Mouse (Mus musculus): ENCODE data around the gene Gm43064. TPM values are rescaled to one million over a fixed set of nuclear protein-coding genes. Genes with fewer than 3 reads are reported as not detected.
A peak's percentile ranks its signal among the peaks of the same experiment; 100 is the strongest.

Gene Gm43064
- total RNA-seq, 2 experiments from 2014 or later: 0.20 to 0.21 TPM

DNA sequence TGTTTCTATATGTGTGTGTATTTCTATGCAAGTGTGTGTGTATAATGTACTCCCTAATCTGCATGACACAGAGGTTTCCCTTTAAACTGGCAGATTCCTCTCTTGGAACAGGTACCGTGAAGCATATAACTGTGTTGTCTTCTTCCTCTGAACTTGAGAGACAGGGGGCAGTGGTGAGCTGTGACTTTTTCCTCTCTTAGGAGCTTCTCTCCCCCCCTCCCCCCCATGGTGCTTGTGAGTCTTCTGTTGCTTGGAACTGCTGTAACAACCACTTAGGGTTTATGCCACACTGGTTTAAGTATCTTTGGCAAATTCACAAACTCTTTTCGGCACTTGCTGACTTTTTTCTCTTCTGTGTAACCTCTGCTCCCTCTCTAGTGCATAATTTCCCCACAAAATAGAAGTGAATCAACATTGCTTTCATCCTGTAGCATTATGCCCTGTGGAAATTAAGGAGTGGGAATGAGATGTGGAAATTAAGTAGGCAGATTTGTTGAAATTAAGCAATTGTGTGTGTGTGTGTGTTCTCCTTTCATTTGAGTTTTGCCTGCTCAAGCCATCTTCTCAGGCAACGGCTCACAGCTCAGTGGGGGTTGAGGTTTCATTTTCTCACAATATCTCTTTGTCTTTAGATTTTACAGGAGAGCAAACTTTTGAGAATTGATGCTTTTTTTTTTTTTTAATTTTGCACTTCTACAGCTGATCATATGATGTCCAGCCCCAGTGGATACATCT is 43.4 kb downstream of the Gm43064 start:
- DNase-seq (ENCODE audit: low spot score in 2 of 2): peak in 1 of 2 experiments; percentile 24

DNA sequence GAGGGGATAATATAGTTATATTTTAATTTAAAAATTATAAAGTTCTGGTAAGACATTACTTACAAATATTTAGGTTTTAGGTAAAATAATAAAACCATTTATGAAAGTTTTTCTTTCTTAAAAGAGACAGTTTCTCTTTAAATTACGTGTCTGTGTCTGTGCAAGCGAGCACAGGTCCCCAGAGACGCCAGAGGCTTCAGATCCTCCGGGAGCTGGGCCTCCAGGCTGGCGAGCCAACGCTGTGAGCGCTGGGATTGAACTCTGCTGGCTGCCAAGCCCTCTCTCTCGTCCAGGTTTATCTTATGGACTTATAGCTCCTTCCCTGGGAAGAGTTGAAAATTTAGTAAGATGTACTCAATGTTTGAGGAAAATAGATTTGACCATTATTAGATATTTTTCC is 44.4 kb downstream of the Gm43064 start:
- DNase-seq (ENCODE audit: low spot score in 2 of 2): no peak

DNA sequence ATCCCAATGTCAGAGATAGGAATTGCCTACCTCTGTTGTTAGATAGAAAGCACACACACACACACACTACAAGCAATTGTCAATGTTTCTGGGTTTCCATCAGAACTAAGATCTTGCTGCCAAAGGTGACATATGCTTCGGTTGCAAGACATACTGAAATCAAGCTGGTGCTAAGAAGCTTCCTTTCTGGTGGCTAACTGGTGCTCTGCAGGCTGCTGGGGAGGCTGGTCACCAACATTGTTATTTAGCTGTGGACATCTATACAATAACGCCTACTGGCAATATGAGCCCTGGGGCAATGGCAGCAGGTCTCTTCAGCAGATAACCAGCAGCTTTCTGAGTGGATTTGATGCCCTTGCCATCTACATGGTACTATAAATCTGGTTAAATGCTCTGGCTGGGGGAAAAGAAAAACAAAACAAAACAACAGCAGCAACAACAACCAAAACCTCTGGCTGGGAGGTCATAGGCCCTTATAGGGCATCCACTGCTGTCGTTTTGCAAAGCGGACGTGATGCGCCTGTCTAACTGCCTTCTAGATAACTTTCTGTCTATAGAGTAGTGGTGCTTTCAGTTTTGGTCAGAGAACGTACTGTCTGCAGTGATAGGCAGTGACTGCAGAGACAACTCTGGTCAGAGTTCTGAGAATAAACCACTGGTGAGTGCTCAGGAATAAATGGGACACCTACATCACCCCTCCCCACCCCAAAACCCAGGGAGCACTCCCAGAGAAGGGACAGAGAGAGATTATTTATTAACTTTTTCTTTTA is 47.8 kb downstream of the Gm43064 start:
- DNase-seq (ENCODE audit: low spot score in 2 of 2): no peak

DNA sequence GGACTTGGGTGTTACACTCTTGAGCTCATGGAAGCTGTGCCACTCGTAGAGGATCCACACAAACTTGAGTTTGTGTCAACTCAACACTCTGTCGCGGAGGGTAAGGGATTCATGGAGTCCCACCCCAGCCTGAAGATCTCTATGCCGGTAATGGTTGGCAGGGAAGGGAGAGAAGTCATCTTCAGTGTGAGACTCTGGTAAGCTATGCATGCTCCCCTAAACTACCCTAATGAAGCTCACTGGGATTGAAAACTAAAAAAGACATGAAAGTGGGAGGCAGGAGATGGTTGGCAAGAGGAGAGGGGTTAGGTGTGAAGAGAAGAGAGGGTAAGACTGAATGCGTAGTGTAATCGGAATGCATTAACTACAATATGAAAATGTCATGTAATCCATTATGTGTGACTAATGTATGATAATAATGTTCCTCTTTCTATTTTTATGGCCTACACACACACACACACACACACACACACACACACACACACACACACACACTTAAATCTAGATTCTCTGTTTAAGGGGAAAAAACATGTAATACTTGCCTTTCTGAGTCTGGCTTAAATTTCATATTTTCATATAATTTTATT is 48.7 kb downstream of the Gm43064 start:
- DNase-seq (ENCODE audit: low spot score in 2 of 2): no peak

DNA sequence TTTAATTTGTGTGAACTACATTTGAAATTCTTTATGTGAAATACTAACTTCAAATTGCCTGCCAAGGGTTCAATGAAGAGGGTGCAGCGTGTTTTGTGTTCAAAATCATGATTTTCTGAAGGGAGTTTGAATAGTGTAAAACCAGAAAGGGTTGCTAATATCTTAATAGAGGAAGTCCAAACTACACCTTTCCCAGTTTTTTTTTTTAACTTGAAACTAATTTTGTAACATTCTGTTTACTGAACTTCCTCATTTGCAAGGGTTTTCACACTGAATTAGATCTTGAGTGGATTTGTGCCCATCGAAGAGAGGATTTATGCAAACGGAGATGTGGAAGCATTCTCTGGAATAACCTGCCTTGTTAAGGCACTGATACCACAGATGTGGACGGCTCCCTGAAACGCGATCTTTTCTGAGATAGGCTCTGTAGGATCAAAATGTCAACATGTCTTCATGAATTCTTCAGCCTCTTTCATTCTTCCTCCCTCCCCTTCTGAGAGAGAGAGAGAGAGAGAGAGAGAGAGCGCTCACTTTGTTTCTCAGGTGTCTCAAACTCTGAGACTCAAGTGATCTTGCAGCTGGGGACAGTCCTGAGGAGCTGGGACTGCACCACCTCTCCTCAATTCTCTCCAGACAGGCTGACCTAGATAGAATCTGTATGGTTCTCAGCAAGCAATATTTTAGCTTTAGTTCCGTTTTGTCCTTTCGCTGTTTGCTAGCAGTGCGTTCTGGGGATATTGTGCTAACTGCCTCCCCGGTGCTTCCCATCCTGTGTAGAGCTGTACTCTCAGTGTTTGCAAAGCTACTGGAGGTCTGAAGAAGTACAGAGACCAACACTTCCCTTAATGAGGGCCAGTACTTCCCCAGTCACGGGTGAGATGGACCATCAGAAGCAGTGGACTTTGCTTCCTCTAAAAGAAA is 49.8 kb downstream of the Gm43064 start, which contains the start of gene Ptpn22:
Gene Ptpn22, plus strand, starts transcription at position 915 of the 921 bp plus-strand sequence.
- no peak for DNase-seq (ENCODE audit: low spot score in 2 of 2)

DNA sequence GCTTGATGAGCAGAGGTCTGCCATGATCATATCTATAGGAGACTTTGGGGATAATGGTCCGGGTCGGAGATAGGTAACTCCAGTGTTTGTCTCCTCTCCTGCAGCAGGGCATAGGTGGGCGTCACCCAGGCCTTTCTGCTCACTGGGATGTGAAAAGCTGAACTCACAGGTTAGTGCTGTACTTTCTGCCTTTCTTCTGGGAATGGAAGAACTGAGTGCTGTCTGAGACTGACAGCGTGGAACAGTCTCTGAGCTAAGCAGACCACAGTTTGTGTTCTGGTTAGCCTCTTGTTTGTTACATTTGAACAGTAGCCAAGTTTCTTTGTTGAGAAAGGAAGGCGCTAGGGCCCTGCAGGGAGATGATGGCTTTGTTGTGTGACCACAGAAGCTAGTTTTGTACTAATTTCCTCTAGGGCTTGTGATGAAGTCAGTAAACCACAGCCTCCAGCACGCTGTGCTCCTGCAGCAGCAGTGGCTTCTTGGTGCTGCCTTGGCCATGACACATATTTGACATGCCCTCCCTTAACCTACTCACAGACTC is 50.5 kb downstream of the Gm43064 start:
- DNase-seq (ENCODE audit: low spot score in 2 of 2): no peak

DNA sequence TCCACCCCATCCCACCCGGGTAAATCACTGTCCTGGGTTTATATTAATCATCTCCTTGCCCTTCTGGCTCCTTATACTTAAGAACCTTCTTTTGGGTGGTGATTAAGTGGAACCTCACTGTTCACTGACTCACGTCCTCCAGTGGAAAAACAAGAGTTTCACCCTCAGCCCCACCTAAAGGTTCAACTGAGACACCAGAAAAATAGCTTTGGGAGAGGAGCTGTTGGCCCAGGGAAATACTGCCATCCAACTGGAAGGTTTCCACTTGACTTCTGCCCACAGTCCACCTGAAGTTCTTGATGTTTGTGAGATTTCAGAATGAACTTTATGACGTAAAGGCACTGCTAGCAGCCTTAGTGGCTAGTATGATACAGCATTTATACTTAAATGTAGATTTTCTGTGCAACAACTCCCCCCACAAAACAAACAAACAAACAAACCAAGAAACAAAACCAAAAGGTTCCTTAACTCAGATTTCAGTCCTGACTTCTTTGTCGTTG is 53.4 kb downstream of the Gm43064 start:
- no peak for DNase-seq (ENCODE audit: low spot score in 2 of 2)

DNA sequence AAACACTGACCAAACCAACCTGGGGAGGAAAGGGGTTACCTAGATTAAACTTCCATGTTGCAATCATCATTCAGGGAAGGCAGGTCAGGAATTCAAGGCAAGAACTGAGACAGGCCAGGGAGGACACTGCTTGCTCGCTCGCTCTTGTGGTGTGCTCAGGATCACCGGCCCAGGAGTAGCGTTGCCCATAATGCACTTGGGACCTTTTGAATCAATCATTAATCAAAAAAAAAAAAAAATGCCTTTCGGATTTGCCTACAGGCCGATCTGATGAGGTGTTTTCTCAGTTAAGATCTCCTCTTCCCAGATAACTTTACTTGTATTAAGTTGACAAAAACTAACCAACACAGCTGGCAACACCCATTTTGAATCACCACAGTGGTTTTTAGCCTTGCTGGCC is 54.8 kb downstream of the Gm43064 start:
- DNase-seq (ENCODE audit: low spot score in 2 of 2): no peak

DNA sequence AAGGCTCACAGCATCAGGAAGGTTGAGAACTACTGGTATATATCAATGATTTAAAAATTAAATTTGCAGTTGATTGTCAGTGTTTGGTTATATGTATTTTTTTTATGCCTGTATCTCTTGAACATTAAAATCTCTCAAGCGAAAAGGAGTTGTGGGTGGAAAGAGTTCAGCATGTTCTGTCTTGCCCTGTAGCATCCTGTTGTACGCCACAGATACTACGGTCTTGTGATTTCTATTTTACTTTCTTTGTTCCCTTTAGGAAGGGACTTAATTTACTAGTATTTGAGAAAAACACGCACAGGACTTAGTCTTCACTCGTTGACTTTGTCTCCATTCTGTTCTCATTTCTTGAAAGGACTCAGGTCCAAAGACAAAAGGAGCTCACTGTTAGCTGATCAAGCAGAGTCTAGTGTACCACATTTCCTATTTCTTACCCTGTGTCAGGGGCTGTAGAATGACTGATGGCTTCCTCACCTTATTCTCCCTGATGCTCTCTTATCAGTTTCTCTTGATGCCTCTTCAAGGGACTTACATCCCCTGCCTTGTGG is 58.1 kb downstream of the Gm43064 start:
- no peak for DNase-seq (ENCODE audit: low spot score in 2 of 2)

DNA sequence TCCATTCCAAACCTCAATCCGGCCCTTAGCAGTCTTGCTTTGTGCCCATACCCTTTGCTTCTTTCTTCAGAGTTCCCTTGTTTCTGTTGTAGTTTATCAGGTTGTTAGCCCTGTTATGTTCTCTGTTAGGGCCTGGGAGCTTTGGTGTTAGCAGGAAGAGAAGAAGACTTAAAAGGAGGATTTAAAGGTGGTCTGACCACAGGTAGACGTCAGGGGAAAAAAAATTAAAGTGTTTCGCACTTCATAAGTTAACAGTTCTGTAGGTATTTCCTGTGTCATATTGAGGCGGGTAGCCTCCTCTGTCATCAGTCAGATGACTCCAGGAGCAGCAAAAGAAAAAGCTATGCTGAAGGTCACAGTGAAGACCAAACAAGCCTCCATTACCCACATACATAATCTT is 58.6 kb downstream of the Gm43064 start:
- no peak for DNase-seq (ENCODE audit: low spot score in 2 of 2)

DNA sequence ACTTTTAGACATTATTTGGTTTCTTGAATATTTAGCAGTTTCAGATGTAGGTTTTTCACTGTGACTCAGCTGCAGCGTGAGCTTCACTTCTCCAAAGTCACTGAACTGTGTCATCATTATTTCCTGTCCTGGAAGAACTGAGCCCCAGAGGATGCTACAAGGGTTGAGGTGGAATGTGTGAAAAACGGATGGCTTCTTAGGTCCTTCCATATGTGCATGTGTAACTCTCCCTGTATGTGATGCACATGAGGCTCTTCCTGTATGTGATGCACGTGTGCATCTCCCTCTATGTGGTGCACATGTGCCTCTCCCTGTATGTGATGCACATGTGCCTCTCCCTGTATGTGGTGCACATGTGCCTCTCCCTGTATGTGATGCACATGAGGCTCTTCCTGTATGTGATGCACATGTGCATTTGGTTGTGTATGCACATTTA is 63.3 kb downstream of the Gm43064 start:
- no peak for DNase-seq (ENCODE audit: low spot score in 2 of 2)

DNA sequence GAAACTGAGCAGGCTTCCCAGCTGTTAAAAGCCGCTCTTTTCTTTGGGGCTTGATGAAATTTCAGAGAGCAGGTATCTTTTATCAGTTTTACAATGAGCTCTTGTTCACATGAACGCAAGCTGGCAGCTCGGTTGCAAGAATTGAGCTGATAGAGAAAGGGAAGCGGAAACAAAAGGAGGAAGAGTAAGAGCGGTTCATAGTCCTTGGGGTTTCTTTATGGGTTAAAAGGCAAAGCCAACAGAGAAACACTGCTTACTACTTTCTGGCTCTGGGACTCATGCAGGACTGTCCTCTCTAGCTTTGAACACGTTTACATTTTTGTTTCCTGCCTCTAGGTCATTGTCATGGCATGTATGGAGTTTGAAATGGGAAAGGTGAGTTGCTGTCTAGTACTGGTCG is 65.0 kb downstream of the Gm43064 start:
- DNase-seq (ENCODE audit: low spot score in 2 of 2): no peak

DNA sequence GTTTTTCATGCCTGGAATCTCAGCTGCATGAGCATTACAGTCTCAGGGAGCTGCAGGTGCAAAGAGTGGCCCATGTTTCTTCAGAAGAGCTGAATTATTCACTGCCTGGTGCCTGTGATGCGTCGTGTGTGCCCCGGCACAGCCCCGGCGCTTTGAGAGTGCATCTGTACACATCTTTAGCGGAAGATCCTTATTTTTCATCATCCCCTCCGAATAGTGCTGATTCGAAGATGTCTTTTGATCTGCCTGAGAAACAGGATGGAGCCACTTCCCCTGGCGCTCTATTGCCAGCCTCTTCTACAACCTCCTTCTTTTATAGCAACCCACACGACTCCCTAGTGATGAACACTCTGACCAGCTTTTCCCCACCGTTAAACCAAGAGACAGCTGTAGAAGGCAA is 76.6 kb downstream of the Gm43064 start:
- no peak for DNase-seq (ENCODE audit: low spot score in 2 of 2)

DNA sequence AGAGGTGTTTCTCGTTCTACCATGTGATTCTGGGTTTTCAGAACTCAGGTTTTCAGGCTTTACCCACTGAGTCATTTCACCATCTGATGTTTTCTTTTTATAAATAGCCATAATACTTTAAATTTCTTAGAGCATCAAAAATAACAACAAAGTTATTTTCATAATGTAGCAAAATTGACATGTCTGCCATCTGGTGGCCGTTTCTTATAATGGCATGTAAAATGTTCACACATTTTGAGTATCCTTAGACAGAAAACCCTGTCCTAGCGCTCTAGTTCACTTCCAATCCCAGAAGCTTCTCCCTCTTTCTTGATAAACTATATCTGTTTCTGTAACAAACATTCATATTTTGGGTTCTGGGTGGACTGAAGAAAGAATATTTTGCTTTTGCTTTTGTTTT is 78.2 kb downstream of the Gm43064 start:
- peak in 1 of 2 experiments; percentile 15 for DNase-seq (ENCODE audit: low spot score in 2 of 2)

Other genes starting within 250 kb of the Gm43064 start
- not detected for gene Syt6, start 234.3 kb upstream of the Gm43064 start, total RNA-seq (2021)
- 1 to 10 TPM in 1 of 2 experiments, not detected in 1; 9.2 TPM for gene Atg4a-ps, start 163.5 kb upstream of the Gm43064 start, total RNA-seq (2021)
- gene Olfml3, start 71.6 kb upstream of the Gm43064 start, total RNA-seq (2021): 10 to 100 TPM; 17.1 to 18.9 TPM
- not detected for gene Gm10964, start 70.2 kb upstream of the Gm43064 start, total RNA-seq (2021)
- gene Hipk1, start 18.0 kb upstream of the Gm43064 start, total RNA-seq (2021): 10 to 100 TPM; 69.6 to 76.7 TPM
- gene Dclre1b, start 129 bp upstream of the Gm43064 start, total RNA-seq (2021): 10 to 100 TPM in 1 of 2 experiments, 1 to 10 TPM in 1; 6.7 to 10.6 TPM
- 10 to 100 TPM; 12.8 to 15.5 TPM for gene Ap4b1, start 53 bp upstream of the Gm43064 start, total RNA-seq (2021)
- under 1 TPM in 1 of 2 experiments, not detected in 1; 0.23 TPM for gene Bcl2l15, start 23.0 kb downstream of the Gm43064 start, total RNA-seq (2021)
- gene Ptpn22, start 50.2 kb downstream of the Gm43064 start, total RNA-seq (2021): under 1 TPM; 0.49 to 0.52 TPM
- gene Rsbn1, start 104.5 kb downstream of the Gm43064 start, total RNA-seq (2021): 10 to 100 TPM in 1 of 2 experiments, 1 to 10 TPM in 1; 9.8 to 11.9 TPM
- gene Phtf1, start 158.5 kb downstream of the Gm43064 start, total RNA-seq (2021): 10 to 100 TPM; 17.7 to 18.3 TPM

Measured in gastrocnemius, postnatal 4 days (tissue).